In the genomic region with DNA sequence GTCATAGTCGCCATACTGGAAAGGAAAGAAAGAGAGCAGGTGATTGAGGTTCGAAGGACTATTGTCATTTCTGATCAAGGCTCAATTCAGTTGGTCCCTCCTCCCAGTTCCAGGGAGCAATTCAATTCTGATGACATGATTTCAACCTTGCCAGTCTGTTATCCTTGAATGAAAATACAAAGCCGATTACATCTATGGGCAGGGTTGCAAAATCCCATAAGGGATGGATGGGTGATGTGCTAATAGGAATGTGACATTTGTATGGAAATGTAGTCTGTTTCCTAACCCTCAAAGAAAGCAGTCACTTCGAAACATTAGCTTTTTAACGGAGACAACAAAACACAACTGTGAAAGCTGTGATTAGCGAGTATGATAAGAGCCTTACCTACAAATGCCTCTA, we compare ENCODE assay signal across 12 mouse cellular contexts.
"Had no signal": no experiment of that assay in that cellular context is flagged by ENCODE, and none has a peak within 500 bp of the region (broad histone marks: within the 10 kb centered on the region; RNA-seq: fewer than 3 reads in every experiment).

No protein-coding gene starts in this region.

- ATAC-seq: lung, postnatal 0 days had no signal

- H3K9me3 ChIP-seq: kidney, embryonic 15.5 days; limb, embryonic 10.5 days; liver, embryonic 15.5 days; neural tube, embryonic 15.5 days; stomach, embryonic 15.5 days had no signal

- H3K4me1 ChIP-seq: stomach, embryonic 15.5 days had no signal

- H3K4me3 ChIP-seq: kidney, embryonic 15.5 days; limb, embryonic 10.5 days; liver, embryonic 15.5 days; neural tube, embryonic 15.5 days; stomach, embryonic 15.5 days had no signal

- H3K27ac ChIP-seq: kidney, embryonic 15.5 days; limb, embryonic 10.5 days; liver, embryonic 15.5 days; neural tube, embryonic 15.5 days; stomach, embryonic 15.5 days had no signal

- DNase-seq: kidney, postnatal 14 days; lung, adult 2 months; lung, postnatal 36 days; retina, postnatal 1 day; thymus, postnatal 36 days had no signal

- H3K27me3 ChIP-seq: kidney, embryonic 15.5 days; liver, embryonic 15.5 days; neural tube, embryonic 15.5 days; stomach, embryonic 15.5 days had no signal

- H3K4me2 ChIP-seq: kidney, embryonic 15.5 days; liver, embryonic 11.5 days; liver, embryonic 15.5 days; neural tube, embryonic 15.5 days; stomach, embryonic 15.5 days had no signal

- H3K9ac ChIP-seq: kidney, embryonic 15.5 days; liver, embryonic 15.5 days; neural tube, embryonic 15.5 days; stomach, embryonic 15.5 days had no signal
